Mouse (Mus musculus): ENCODE data around the gene Dusp2.

The Dusp2 gene

DNA sequence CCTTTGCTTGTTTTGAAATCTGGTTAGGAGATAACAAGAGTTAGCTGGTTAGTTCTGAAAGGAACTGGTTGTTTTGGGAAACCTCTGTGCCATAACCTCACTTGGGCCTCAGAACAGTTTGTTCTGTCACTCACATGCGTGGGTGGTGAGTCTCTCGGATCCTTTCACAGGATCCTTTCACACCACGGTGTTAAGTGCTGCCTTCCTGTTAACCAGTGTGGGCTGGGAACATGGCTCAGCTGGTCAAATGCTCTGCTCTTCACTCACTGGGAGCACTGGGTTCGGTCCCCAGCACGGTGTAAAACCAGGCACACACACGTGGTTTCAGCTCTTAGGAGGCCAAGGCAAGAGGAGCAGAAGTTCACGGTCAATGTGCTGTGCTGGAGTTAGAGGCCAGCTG is 11.5 kb upstream of the Dusp2 start:
- no peak for DNase-seq

DNA sequence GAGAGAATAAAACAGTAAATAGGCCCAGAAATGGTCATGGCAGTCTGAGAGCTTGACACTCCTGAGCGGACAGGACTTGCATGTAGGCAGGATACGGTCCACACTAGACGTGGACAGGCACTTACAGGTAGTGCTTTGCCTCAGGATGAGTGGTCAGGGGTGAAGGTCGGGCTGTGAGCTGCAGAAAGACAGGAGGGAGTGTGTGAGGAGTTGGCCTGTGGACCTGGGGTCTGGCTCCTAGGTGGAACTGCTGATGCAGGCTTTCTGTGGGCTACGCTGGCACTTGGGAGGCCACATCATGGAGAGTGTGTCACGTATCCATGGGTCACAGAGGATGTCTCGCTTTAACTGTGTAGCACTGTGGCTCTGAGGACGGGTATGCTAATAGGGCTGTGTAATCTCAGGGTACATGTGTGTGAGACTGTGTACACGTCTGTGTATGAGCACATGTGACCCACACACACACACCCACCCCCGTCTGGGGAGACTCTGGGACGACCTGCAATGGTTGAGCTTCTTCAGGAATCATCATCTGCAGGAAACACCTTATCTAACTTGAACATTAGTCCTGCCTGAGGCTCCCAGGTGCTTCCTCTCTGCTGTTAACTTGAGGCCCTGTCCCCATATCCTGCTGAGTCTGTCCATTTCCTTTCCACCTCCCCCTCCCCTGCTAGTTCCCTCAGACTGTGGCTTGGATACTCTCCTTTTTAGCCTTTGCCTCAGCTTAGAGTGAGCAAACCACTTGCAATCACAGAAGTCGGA is 7.7 kb upstream of the Dusp2 start:
- no peak for DNase-seq

DNA sequence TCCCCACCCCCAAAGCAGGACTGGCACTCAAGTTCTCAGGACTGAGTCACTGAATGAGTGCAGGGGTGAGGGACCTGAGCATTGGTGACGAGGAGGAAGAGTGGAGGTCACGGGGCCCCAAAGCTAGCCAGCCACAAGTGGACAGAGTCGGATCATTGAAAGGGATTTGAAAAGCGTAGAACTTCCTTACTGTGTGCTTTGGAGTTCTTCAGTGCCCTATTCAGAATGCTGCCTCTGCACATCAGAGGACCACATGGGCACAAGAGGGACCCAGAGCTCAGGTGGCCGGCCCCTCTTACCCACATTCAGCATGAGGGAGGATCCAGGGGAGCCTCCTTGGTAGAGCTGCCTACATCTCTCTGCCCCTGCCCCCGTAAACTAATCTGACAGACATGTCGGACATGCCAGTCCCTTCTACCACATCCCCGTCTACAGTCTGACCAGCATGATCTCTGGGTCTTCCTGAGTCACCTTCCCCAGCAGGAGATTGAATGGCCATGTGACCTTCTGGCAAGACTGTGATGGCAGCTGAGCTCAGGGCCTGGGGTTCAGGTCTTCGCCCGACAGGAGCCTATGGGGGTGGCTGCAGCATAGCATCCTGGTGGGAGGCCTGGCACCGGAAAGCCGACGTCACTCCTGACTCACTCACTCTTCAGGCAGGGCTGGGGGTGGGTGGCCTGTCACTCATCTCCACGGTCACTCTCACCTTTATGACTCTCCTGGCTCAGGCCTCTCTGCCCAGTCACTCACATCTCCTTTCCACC is 3.0 kb upstream of the Dusp2 start:
- DNase-seq: no peak

DNA sequence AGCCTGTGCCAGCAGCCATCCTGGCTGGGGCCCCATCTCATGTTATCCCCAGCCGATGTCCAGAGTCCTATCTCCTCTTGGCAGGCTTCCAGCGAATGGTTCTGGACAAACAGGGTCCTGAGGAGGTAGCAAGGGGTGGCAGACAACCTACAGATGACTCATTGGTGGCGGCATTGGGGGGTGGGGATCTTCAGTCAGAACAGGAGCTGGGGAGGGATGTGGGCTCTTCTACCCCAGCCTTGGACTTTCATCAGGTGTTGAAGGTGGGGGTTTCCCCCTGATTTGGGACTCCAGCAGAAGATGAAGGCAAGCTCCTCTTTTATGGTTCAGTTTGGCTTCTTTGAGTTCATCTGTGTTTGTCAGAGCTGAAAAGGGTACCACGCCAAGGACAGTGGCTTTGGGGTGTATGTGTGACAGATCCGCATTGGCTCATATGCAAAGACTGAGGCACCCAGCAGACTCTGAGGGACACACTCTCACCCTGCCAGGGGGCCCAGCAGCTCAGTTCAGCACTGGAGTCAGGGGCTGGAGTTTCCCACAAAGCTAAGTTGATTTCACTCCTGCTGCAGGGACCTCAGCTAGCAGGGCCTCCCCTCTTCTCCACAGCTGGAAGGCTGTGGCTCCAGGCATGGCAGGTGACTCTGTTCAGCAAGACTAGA is 1.9 kb upstream of the Dusp2 start:
- no peak for DNase-seq

DNA sequence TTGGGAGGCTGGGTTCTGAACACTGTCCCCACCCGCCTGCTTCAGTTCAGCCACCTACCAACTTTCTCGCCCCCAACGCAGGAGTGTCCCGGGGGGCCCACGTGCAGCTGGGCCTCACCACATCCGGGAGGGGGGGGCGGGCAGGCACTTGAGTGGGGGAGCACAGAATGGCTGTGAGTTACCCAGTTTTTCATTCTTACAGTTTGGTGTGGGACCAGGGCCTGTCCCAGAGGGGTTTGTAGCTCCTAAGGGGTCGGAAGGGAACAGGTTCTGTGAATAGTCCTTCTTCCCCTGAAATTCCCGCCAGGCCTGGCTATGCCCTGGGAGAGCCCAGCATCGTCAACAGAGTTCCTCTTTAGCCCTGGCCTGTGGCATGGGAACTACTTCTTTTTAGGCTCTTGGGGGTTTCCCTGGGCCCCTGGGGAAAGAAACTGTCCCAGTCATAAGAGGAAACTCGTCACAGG is 849 bp upstream of the Dusp2 start:
- no peak for DNase-seq

DNA sequence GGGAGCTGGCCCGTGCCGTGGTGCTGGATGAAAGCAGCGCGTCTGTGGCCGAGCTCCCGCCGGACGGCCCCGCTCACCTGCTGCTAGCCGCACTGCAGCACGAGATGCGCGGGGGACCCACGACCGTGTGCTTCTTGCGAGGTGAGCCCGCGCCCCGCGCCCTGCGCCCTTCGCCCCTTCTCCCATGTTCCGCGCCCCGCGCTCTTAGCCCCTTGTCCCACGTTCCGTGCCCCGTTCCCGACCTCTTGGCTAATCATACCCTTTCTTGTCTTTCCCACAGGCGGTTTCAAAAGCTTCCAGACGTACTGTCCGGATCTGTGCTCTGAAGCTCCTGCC is 506 bp downstream of the Dusp2 start:
- no peak for DNase-seq

DNA sequence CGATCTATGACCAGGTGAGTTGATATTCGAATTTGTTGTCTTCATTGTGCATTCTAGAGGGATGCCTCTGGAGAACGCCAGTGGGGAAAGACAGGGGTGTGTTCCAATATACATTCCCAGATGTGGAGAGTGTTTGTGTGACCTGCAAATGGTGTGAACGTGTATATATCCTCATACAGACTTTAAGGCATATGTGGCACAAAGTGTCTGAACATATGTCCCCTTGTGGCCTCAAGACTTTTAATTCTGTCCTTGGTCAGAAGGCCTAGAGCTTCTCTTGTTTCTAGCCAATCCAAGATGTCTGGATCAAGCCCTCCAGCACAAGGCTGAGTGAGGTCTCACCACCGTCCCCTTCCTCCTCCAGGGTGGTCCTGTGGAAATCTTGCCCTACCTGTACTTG is 926 bp downstream of the Dusp2 start:
- DNase-seq: no peak

DNA sequence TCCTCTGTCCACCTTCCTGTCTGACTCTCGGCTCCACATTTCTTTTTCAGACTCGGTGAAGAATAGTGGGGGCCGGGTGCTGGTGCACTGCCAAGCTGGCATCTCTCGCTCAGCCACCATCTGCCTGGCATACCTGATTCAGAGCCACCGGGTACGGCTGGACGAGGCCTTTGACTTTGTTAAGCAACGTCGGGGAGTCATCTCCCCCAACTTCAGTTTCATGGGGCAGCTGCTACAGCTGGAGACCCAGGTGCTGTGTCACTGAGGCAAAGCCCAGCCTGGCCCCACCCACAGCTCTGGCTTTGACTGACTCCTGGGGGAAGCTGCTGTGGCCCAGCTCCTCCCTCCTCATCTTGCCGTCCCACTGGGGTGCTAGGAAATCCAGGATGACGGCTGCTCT is 1.6 kb downstream of the Dusp2 start:
- DNase-seq: no peak

DNA sequence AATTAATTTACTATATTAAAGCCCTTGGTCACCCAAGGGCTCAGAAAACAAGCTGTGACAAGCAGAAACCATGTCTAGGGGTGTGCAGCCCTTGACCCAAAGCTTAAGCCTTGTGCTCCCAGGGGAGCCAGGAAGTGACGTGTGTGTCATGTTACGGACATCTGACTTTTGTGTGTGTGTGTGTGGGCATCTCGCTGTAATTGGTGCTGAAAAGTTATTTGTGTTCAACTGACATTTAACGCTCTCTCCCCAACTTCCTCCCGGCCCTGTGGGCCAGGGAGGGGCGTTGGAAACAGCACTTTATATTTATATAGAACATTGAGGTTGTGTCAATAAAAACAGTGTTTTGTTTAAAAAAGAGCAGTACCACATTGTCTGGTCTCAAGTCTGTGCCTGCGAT is 2.1 kb downstream of the Dusp2 start:
- DNase-seq: no peak

DNA sequence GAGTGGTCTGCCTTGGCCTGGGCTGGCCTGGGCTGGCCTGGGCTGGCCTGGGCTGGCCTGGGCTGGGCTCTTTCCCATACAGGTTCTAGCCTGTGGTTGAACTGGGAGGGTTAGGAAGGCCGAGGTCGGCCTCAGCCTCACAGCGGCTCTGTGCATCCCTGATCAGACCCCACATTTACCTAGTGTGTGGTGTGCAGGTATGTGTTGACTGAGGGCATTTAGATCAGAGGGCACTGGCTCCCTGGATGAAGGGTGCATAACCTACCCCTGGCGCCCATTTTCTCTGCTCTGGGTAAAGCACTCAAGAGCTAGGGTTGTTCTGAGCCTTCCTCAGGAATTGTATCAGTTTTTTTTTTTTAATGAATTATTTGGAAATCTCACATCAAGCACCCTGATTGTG is 2.5 kb downstream of the Dusp2 start, which contains the start of gene Astl:
Gene Astl (plus strand): TSS at position 224 of the 400 bp plus-strand sequence.
- no peak for DNase-seq

DNA sequence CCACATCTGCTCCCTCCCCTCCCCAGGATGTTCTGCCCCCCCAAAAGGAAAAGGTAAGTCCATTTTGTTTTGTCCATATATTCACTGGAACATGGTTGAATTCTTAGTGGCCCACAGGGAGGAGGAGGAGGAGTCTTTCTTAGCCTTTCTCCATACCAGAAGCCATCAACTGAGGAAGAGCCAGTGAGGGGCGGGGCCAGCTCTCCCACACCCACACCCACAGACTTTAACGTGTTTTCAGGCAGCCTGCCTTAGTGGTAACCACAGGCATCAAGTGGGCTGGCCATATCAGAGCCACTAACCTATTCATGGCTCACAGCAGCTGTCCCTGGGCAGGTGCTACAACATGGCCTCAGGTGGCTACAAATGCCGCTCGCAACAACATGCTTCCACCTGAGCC is 2.9 kb downstream of the Dusp2 start:
- no peak for DNase-seq

DNA sequence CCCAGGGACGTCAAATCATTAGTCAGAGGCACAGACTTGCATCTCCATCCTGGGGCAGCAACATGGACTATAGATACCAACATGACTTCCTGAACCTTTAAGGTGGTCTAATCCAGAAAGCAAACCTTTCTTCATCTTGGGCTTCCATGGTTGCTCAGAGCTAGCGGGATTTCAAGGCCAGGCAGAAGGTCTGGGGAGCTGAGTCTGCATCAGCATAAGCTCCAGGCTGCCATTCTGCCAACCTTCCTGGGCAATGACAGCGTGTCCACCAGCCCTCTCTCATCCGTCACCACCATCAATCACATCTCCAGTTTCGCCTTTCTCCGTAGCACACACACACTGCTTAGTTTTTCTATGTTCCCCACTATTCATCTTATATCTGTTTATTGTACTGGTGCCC is 3.3 kb downstream of the Dusp2 start:
- no peak for DNase-seq

DNA sequence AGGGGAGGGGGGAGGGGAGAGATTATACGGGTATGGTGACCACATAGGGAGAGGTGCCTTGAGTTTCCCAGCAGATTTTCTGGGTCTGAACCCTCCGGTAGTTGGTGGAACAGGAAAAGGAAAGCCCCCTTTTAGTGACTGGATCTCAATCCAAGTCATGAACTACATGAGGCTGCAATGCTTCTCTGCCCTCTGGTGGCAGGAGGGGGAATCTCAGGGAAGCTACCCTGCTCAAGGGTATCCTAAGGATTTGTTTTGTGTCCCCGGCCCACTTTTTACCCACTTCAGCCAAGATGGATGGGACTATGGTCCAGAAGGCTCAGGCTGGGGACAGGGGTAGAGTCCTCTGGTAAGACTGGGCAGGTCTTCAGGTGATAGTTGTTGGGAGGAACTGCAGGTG is 5.2 kb downstream of the Dusp2 start:
- DNase-seq: peak; percentile 45

DNA sequence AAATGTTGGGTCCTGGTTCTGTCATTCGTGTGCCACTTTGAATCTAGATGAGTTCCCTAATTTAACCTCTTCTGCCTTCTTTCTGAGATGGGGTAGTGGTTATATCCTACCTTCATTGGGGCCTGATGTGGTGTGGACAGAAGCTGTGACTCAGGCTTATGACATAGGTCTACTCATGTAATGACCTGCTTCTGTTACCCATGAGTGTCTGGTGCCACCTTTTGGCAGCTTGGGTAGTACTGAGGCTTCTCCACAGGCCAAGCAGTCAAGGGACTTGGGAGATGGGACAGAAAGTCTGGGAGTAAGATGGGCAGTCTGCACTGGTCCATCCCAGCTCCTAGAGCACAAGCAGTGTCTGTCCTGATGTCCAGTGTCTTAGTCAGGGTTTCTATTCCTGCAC is 10.4 kb downstream of the Dusp2 start:
- no peak for DNase-seq

DNA sequence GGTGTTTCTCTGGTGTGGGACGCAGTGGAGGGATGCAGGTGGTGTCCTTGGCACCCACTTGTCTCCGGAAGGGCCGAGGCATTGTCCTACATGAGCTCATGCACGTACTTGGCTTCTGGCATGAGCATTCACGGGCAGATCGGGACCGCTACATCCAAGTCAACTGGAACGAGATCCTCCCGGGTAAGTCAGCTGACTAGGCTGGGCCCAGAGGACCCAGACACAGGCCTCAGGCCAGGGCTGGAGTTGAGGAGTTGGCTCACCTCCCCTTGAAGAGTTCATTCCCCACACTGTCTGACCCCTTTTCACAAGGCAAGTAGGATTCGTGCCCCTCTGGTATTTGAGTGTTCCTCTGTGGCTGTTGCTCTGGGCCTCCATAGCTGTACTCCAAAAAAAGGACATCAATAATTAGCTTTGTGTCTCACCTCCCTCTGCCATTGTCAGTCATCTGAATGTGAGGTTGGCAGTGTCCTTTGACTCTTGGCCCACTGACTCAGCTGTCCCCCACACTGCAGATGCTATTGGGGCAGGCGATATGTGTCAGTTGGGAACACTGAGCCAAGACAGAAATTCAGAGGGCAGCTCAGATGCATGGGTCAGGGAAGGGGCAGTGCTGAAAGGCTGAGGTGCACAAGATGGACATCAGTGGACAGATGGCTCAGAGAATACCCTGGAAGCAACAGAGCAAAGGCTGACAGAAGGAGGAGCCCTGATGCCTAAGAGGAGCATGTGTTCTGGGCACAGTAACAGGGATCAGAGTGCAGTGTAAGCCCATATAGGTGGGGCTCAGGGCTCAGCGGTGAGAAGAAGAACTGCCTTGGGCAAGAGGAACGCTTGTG is 11.4 kb downstream of the Dusp2 start:
- no peak for DNase-seq

DNA sequence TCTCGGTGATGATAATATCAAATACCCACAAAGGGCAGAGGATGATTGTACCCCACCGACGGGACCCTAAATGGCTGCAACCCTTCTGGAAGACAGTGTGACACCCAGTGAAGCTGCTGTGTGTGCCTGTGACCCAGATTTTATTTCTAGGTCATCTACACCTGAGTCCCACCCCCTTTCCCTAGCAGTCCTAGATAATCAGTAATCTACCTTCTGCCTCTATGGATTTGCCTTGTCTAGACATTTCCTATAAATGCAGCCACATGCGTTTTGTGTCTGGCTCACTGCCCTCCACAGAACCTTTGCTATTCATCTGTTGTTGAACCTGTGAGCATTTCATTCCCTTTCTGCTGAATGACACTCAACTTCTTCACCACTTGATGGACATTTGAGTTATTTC is 17.9 kb downstream of the Dusp2 start:
- no peak for DNase-seq

DNA sequence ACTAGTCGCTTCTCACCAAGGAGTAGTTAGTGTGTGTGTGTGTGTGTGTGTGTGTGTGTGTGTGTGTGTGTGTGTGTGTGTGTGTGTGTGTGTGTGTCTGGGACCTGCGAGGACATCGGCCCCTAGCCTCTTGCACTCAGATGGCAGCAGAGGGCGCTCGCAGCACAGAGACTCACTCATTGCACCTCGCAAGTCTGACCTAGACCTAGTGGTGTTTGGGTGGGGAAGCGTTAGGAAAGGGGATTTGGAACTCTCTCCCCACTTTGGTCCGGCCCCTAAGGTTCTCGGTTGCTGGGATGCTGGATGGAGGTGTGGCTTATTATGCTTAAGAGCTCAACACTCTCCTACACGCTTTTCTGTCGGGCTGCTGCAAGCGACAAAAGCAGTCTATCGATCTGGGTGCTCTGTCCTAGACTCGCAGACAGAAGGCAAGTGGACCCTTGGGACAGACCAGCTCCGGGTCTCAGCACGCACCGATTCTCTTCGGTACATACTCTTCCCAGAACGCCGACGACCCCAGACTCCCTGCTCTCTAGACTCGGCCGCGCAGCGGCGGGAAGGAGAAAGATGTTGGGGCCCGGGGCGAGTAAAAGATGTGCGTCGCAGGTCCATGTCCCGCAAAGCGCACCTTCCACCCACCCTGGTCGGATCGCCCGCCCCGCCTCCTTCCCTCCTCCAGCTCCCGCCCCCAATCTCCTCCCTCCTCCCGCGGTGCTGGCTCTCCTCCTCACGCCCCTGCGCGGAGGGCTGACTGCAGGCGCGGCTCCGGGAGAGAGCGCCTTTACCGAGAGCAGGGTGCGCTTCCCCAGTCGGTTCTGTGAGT is 26.7 kb downstream of the Dusp2 start, which contains the start of gene Adra2b:
Gene Adra2b (plus strand): TSS at position 750 of the 823 bp plus-strand sequence.
- DNase-seq: peak; percentile 87

DNA sequence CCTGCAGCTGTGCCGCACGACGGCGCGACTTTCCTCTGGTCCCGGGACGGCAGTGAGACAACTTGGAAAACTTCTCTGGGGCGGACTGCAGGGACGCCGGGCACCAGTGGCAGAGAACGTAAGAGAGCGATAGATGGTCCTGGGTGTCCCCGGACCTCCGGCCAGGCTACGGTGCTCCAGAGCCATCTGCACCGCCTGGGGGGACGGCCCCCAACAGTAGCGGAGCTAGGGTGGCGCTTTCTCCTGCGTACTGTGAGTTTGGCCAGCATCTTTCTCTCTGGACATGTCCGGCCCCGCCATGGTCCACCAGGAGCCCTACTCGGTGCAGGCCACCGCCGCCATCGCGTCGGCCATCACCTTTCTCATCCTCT is 27.3 kb downstream of the Dusp2 start:
- no peak for DNase-seq

DNA sequence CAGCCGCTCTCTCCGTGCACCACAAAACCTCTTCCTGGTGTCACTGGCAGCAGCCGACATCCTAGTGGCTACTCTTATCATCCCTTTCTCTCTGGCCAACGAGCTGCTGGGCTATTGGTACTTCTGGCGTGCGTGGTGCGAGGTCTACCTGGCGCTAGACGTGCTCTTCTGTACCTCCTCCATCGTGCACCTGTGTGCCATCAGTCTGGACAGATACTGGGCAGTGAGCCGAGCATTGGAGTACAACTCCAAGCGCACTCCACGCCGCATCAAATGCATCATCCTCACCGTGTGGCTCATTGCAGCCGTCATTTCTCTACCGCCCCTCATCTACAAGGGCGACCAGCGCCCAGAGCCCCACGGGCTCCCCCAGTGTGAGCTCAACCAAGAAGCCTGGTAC is 27.7 kb downstream of the Dusp2 start:
- no peak for DNase-seq

DNA sequence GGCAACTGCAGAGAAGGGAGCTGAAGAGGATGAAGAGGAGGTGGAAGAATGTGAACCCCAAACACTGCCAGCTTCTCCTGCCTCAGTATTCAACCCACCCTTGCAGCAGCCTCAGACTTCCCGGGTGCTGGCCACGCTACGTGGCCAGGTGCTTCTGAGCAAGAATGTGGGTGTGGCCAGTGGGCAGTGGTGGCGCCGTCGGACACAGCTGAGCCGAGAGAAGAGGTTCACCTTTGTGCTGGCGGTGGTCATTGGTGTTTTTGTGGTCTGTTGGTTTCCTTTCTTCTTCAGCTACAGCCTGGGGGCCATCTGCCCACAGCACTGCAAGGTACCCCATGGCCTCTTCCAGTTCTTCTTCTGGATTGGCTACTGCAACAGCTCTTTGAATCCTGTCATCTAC is 28.5 kb downstream of the Dusp2 start:
- no peak for DNase-seq

DNA sequence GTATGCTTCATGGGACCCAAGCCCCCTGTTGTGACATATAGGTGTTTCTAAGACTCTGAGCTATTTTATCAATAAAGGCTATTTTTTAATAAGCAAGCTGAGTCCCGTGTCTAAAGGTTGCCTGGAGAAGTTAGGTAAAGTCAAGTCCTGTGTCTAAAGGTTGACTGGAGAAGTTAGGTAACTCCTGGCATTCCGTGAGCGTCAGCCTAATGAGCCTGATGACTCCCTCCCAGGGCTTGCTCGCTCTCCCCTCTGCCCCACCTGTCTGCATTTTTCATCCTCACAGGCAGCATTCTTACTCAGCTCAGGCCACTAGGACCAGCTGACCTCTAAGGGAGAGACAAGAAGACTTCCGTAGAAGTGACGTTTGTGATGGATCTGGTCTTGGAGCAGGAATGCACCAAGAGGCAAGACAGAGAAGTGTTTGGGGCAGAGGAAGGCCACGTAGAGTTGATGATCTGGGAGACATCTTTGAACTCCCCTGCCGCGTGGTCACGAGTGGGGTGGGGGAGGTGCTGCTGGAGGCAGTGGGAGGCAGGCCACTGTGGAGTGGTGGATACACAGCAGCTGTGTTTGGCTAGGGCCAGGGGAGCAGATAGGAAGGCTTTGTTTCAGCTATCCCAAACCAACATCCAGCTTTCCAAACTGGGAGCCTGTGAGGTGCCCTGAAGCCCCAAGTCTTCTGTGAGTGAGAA is 31.3 kb downstream of the Dusp2 start:
- DNase-seq: no peak
